In the genomic region with DNA sequence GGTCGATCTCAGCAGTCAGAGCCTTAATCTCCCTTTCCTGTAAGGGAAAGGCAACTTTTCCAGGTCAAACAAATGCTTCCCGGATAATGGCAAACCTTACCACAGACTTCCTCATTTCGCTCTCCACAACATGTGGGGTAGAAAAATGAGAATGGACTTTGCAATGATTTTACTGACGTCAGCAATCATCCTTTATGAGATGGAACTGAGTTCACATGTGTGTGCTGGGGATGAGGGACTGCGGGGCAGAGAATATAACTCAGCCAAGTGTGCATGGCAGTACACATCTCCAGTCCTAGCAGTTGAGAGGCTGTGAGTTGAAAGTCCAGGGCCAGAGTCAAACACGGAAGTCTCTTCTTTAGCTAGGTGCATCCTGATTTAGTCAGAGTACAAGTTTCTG, we compare ENCODE assay signal across 8 mouse cellular contexts. TPM values are rescaled to one million over a fixed set of nuclear protein-coding genes. Genes with fewer than 3 reads are reported as not detected.
DNase-seq lines count a peak whose midpoint lies in the region; ATAC-seq and TF ChIP-seq lines count a peak whose summit lies in the region.

No protein-coding gene starts in this region.

- H3K9ac ChIP-seq in forebrain, embryonic 16.5 days (replicated peaks; ENCODE audit: low read depth, low read length) = no peak overlapping the region
- H3K9ac ChIP-seq in liver, embryonic 14.5 days (replicated peaks) = peak overlapping the region; percentile 86

- peaks cover 25% of the 10 kb centered on the region for H3K4me1 ChIP-seq in heart, embryonic 10.5 days
- H3K4me1 ChIP-seq in forebrain, embryonic 16.5 days (replicated peaks; ENCODE audit: control insufficient read depth, insufficient read depth, low read length) = peaks cover 13% of the 10 kb centered on the region
- H3K4me1 ChIP-seq in liver, embryonic 14.5 days (replicated peaks; ENCODE audit: control insufficient read depth in 2 of 2, insufficient read depth in 2 of 2, low read length in 1 of 2) = peaks cover 8 to 11% of the 10 kb centered on the region in 2 experiments

- ATAC-seq in forebrain, embryonic 16.5 days = no peak
- no peak for ATAC-seq in liver, embryonic 14.5 days (ENCODE audit: insufficient read depth)

- WGBS in heart, embryonic 10.5 days = 77% methylated on average over 6 of the region's 6 CpGs
- WGBS in forebrain, embryonic 16.5 days = 86% methylated on average over 6 of the region's 6 CpGs
- 30% methylated on average over 6 of the region's 6 CpGs for WGBS in liver, embryonic 14.5 days (ENCODE audit: insufficient replicate concordance)

- H3K9me3 ChIP-seq in heart, embryonic 10.5 days = no peaks in the 10 kb centered on the region
- no peaks in the 10 kb centered on the region for H3K9me3 ChIP-seq in forebrain, embryonic 16.5 days (ENCODE audit: control insufficient read depth, low read length)
- H3K9me3 ChIP-seq in liver, embryonic 14.5 days (ENCODE audit: control insufficient read depth, low read length) = no peaks in the 10 kb centered on the region

- no peak overlapping the region for H3K27ac ChIP-seq in heart, embryonic 10.5 days
- H3K27ac ChIP-seq in forebrain, embryonic 16.5 days (ENCODE audit: low read length) = no peak overlapping the region
- H3K27ac ChIP-seq in liver, embryonic 14.5 days = no peak overlapping the region

- peaks cover 62% of the 10 kb centered on the region for H3K79me2 ChIP-seq in C2C12 (ENCODE audit: control insufficient read depth, insufficient read depth)

- peaks cover 53% of the 10 kb centered on the region for H3K79me3 ChIP-seq in C2C12 (ENCODE audit: low read depth)

- peak overlapping the region; percentile 93 for H3ac ChIP-seq in C2C12 (ENCODE audit: control insufficient read depth, insufficient read length, low read depth)

- no peak for DNase-seq in heart, embryonic 10.5 days (ENCODE audit: low spot score)
- DNase-seq in heart, postnatal 36 days = no peak
- DNase-seq in liver, embryonic 14.5 days (ENCODE audit: low read depth in 3 of 3, low spot score in 3 of 3) = no peak
- no peak for DNase-seq in urinary bladder, adult 18-20 months (ENCODE audit: low spot score in 2 of 2)
- DNase-seq in adrenal gland, postnatal 25 days = no peak
- DNase-seq in left cerebral cortex, postnatal 10 days (ENCODE audit: extremely low spot score in 1 of 2, low spot score in 2 of 2) = no peak

- H3K4me3 ChIP-seq in heart, embryonic 10.5 days = peak overlapping the region; percentile 80
- H3K4me3 ChIP-seq in C2C12 (ENCODE audit: insufficient read depth, poor library complexity, severe bottlenecking) = peak overlapping the region; percentile 97
- peak overlapping the region; percentile 85 for H3K4me3 ChIP-seq in forebrain, embryonic 16.5 days (replicated peaks; ENCODE audit: low read length)
- peak overlapping the region; percentile 91 to 92 for H3K4me3 ChIP-seq in liver, embryonic 14.5 days (ENCODE audit: insufficient read depth in 1 of 2, low read depth in 2 of 2, low read length in 2 of 2)

- intact Hi-C loops in heart, postnatal 36 days (cut with DNase I) = loop anchor here (10.0 kb wide), 1 partner anchor 998 kb away; a partner anchor contains a TSS
- intact Hi-C loops in left cerebral cortex, postnatal 10 days (cut with DNase I) = no loop called here

- TF ChIP-seq EP300 in liver, embryonic 14.5 days (IDR thresholded peaks at IDR 0.05; ENCODE audit: low read depth) = no peak

- H3K4me2 ChIP-seq in forebrain, embryonic 16.5 days (ENCODE audit: low read length) = peak overlapping the region; percentile 84
- peak overlapping the region; percentile 86 for H3K4me2 ChIP-seq in liver, embryonic 14.5 days (ENCODE audit: low read depth)

- no peaks in the 10 kb centered on the region for H3K27me3 ChIP-seq in heart, embryonic 10.5 days (ENCODE audit: insufficient read depth, poor library complexity, severe bottlenecking)
- no peaks in the 10 kb centered on the region for H3K27me3 ChIP-seq in C2C12 (ENCODE audit: control insufficient read depth, insufficient read depth, insufficient read length)
- no peaks in the 10 kb centered on the region for H3K27me3 ChIP-seq in forebrain, embryonic 16.5 days (replicated peaks; ENCODE audit: control insufficient read depth, insufficient read depth, low read length)
- no peaks in the 10 kb centered on the region for H3K27me3 ChIP-seq in liver, embryonic 14.5 days (ENCODE audit: control insufficient read depth, insufficient read depth, low read length)

- TF ChIP-seq CTCF in C2C12 (IDR thresholded peaks at IDR 0.05; ENCODE audit: control insufficient read depth, insufficient read depth, insufficient read length) = no peak
- no peak for TF ChIP-seq CTCF in liver, embryonic 14.5 days (IDR thresholded peaks at IDR 0.05; ENCODE audit: low read depth)

- peaks cover 40% of the 10 kb centered on the region for H3K36me3 ChIP-seq in heart, embryonic 10.5 days
- H3K36me3 ChIP-seq in C2C12 (ENCODE audit: control insufficient read depth, insufficient read depth) = peaks cover 50% of the 10 kb centered on the region
- H3K36me3 ChIP-seq in forebrain, embryonic 16.5 days (ENCODE audit: control insufficient read depth, insufficient read depth) = 0 out of 2 replicates have a peak, but pooled peaks cover 4% of the 10 kb centered on the region
- peaks cover 18% of the 10 kb centered on the region for H3K36me3 ChIP-seq in liver, embryonic 14.5 days (replicated peaks; ENCODE audit: control insufficient read depth, insufficient read depth, low read depth)

TF ChIP-seq in C2C12, 6 proteins besides CTCF, POLR2A, EP300 and RAD21:
- no peak for TF ChIP-seq USF1 (IDR thresholded peaks at IDR 0.05; ENCODE audit: low read depth)
- no peak for TF ChIP-seq MAX (IDR thresholded peaks at IDR 0.05)
- no peak for TF ChIP-seq MYOD1 (IDR thresholded peaks at IDR 0.05; ENCODE audit: control insufficient read depth, insufficient read length, low read depth)

RNA-seq across cellular contexts. Expression of a gene that starts 1.0 kb away (rescaled TPM):
- polyA plus RNA-seq in heart, embryonic 10.5 days (2016; fragmentation: Nextera tagmentation; extraction: Ambion mirVana) = 92.6 and 106 TPM in 2 replicates
- total RNA-seq in heart, postnatal 36 days (2021) = 10 to 100 TPM; 34.8 to 34.9 TPM
- polyA plus RNA-seq in C2C12 (2012; fragmentation: generic; extraction: Trizol) = 87.1 TPM
- 73.1 and 76.2 TPM in 2 replicates for polyA plus RNA-seq in forebrain, embryonic 16.5 days (2015; fragmentation: Nextera tagmentation; extraction: Ambion mirVana)
- polyA plus RNA-seq in liver, embryonic 14.5 days (2012; rRNA removed) = 22.4 and 35.4 TPM in 2 replicates
- 54.5 and 54.8 TPM in 2 replicates for polyA plus RNA-seq in liver, embryonic 14.5 days (2014; fragmentation: Nextera tagmentation; extraction: Ambion mirVana)
- total RNA-seq in adrenal gland, postnatal 25 days (2021) = 66.6 and 70.8 TPM in 2 replicates
- total RNA-seq in left cerebral cortex, postnatal 10 days (2021) = 10 to 100 TPM; 46.7 to 50.2 TPM

RNA-seq across cellular contexts. Expression of a gene that starts 34.6 kb away (rescaled TPM):
- polyA plus RNA-seq in heart, embryonic 10.5 days (2016; fragmentation: Nextera tagmentation; extraction: Ambion mirVana) = not detected in 2 replicates
- not detected for total RNA-seq in heart, postnatal 36 days (2021)
- 0.02 TPM for polyA plus RNA-seq in C2C12 (2012; fragmentation: generic; extraction: Trizol)
- 13.1 and 15.6 TPM in 2 replicates for polyA plus RNA-seq in forebrain, embryonic 16.5 days (2015; fragmentation: Nextera tagmentation; extraction: Ambion mirVana)
- polyA plus RNA-seq in liver, embryonic 14.5 days (2012; rRNA removed) = 0.14 TPM in 1 of 2 replicates, not detected in the other
- not detected in 2 replicates for polyA plus RNA-seq in liver, embryonic 14.5 days (2014; fragmentation: Nextera tagmentation; extraction: Ambion mirVana)
- 0.21 TPM in 1 of 2 replicates, not detected in the other for total RNA-seq in adrenal gland, postnatal 25 days (2021)
- 10 to 100 TPM; 47.7 to 50.8 TPM for total RNA-seq in left cerebral cortex, postnatal 10 days (2021)

Comparison
In these comparisons a context has a peak if more than half of its experiments do, and no peak if none do; other contexts are left out.
1. RNA of a gene that starts 34.6 kb away (polyA plus RNA-seq): 13.1 to 15.6 TPM in forebrain, embryonic 16.5 days; not detected in heart, embryonic 10.5 days, 0.02 TPM in C2C12 (single experiment) and 0.14 TPM in liver, embryonic 14.5 days; every median in the first group is over 10 times any median in the second.
2. Peak in every context shown above with its lines, with median percentiles within 50 percentile points of each other: H3K4me3 ChIP-seq.